Mouse (Mus musculus) spleen, adult 2 months (tissue): Measurements from ENCODE around the gene Erf.

Source experiments
- CTCF ChIP-seq: fragments of 200-500 bp; IDR thresholded peaks from 2 replicates; pipeline ENCODE4 v1.5.1; 2011; ENCODE audit warnings: mild to moderate bottlenecking, inconsistent platforms; ENCODE audit not compliant: insufficient read depth, insufficient read length, insufficient replicate concordance; ENCODE audit errors: extremely low read depth
- POLR2A ChIP-seq: fragments of 200-500 bp; IDR thresholded peaks from 2 replicates; pipeline ENCODE4 v1.6.1; 2011; ENCODE audit warnings: low read depth, low read length, inconsistent platforms

GRCm38 (mm10) chr7:25227523-25228300 lies 22.8 kb downstream of the Erf start:
- TF ChIP-seq CTCF (no peak), POLR2A (no peak)
